Mouse (Mus musculus) mouse trophoblast stem cell (cell line): Measurements from ENCODE around the gene Cep131.

Experiments
- in situ Hi-C, 2 experiments: fragments of 300-500 bp; cut with MseI, MboI; formaldehyde crosslinking; loops; 2 replicates in 1 of 2; 3 replicates in 1 of 2; pipeline ENCODE4 v1.15.1; 2025

Gene Cep131

DNA sequence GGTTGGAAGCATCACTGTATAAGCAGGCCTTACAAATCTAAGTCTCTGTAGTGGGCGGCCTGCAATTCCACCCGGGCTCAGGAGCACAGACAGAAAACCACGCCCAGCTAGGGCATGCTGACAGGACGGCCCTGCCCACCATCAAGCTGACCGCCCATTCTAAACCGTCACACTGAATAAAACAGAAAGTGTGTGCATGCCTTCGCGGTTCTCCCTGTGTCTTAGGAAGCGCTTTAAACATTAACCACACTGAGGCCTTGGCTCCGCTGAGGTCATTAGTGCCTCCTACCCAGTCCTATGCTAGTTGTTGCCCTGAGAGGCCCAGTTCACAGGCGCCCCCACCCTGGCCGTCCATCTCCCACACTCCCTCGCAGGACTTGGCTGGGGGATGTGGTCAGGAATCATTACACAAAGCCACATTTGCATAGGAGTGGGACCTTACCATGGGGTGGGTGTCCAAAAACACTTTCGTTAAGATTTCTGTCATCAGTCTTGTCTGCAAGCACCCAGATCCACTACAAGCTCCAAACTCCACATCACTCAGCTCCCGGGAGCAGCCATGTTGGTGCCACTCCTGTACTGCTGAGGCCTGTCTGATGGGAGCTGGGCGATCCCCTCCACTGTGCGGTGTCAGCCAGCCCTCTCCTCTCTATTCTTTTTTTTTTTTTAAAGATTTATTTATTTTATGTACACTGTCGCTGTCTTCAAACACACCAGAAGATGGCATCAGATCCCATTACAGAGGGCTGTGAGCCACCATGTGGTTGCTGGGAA is 58.1 kb downstream of the Cep131 start:
- in situ Hi-C loops: no loop called here

DNA sequence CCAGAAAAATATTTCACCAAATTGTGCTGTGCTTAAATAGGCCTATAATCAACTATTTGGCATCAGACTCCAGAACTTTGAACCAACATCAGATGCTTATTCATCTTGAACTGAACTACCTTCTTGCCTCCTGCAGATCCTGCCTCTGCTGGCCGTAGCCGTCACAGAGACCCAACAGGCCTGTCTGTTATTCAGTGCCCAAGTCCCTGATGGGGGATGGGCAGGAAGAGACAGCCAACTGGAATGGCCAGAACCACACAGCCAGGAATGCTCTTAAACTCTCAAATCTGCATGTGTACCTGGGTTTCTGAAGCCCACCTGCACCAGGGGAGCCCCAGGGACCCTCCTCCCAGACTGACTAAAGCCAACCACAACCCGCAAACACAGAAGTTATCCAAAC is 59.7 kb downstream of the Cep131 start:
- in situ Hi-C loops: no loop called here

DNA sequence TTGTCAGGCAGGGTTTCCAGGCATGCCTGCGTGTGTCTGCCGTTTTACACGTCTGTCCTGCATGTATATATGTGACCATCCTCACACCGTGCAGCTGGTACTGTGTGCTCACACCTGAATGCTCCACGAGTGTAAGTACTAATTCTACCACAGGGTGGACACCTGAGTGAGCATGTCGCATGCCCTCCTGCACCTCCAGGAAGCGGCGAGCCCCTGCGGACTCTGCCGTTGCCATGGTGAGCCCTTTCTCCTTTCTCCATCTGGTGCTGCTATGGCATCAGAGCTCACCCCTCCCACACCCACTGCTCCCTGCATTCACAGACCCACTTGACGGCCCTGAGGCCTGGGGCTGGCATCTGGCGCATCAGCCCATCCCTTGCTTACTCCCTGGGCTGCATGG is 63.8 kb downstream of the Cep131 start:
- in situ Hi-C loops: no loop called here

DNA sequence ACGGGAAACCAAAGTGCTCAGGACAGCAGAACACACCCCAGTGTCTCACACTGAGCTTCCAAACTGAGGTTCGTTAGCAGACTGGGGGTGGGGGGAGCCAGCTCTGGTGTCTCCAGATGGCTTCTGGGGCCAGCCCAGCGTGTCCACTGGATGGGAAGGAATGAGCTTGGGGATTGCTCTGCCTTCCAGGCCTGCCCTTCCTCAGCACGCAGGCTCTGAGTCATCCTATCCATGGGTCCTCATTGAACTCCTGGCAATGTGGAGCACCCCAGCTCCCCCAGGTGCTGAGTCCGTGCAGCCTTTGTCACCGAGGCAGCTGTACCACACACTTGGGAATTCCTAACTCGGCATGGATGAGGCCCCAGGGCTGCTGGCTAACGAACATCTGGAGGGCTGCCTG is 64.4 kb downstream of the Cep131 start:
- in situ Hi-C loops: no loop called here

DNA sequence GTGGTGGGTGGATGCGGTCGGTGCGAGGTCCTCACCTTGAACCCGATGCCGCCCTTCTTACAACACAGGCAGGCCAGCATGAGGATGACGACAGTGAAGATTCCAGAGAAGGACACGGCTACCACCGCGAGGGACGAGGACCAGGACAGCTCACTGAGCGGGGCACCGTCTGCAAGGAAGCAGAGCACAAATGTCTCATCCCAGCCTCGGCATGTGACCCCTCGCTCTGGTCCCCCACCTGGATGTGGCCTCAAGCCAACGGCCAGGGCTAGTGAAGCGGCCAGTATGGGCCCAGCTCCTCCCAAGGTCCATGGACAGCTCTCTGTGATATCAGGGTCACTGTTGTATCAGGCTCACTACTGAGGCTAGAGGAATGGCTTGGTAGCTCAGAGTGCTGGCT is 65.3 kb downstream of the Cep131 start:
- in situ Hi-C loops: no loop called here

- in situ Hi-C loops: no loop called here
Observed at GRCm38 (mm10) chr11:120019542-120020440, 66.8 kb downstream of the Cep131 start.

DNA sequence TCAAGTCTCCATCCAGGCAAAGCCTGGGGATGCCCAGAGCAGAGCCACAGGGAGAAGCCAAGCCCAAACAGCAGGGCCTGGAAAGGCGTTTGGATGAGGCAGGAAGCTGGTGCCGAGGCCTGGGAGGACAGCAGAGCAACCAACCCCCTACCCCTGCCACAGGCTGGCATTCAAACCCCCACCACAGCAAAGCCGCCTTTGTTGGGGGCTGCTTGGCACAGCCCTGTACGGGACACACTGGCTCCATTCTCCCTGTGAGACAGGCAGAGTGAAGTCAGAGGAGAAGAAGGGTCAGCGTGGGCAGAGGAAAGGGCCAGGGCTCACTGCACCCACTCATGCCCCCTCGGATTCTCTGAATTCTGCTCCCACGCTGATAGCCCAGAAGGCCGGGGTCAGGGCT is 69.6 kb downstream of the Cep131 start:
- in situ Hi-C loops: no loop called here

GRCm38 (mm10) chr11:120014758-120015157 is 71.9 kb downstream of the Cep131 start:
- in situ Hi-C loops: no loop called here
